24 mouse cellular contexts compared by ENCODE assay signal in genomic region chr1:192856931-192857330, GRCm38 (mm10). TPM values are rescaled to one million over a fixed set of nuclear protein-coding genes. Genes with fewer than 3 reads are reported as not detected.
DNase-seq lines count a peak whose midpoint lies in the region; ATAC-seq and TF ChIP-seq lines count a peak whose summit lies in the region.
"Had no signal": no experiment of that assay in that cellular context is flagged by ENCODE, and none has a peak within 500 bp of the region (broad histone marks: within the 10 kb centered on the region; RNA-seq: fewer than 3 reads in every experiment).

No protein-coding gene starts in this region.

- H3K4me3 ChIP-seq in neural tube, embryonic 13.5 days = no peak overlapping the region
- H3K4me3 ChIP-seq in myocyte = no peak overlapping the region
- H3K4me3 ChIP-seq: erythroblast, embryonic 14.5 days; forebrain, embryonic 12.5 days; forebrain, embryonic 15.5 days had no signal

- no peaks in the 10 kb centered on the region for H3K9me3 ChIP-seq in neural tube, embryonic 13.5 days
- H3K9me3 ChIP-seq: embryonic facial prominence, embryonic 10.5 days; embryonic facial prominence, embryonic 13.5 days; forebrain, embryonic 12.5 days; forebrain, embryonic 15.5 days; heart, embryonic 13.5 days had no signal

- peaks cover 29% of the 10 kb centered on the region for H3K27me3 ChIP-seq in neural tube, embryonic 13.5 days
- no peaks in the 10 kb centered on the region for H3K27me3 ChIP-seq in myocyte (ENCODE audit: control insufficient read depth, insufficient read depth, insufficient read length)
- H3K27me3 ChIP-seq: forebrain, embryonic 15.5 days had no signal

- H3K79me2 ChIP-seq in myocyte (ENCODE audit: control insufficient read depth, insufficient read depth) = peaks cover 28% of the 10 kb centered on the region

- H3K4me1 ChIP-seq in neural tube, embryonic 13.5 days (replicated peaks) = peaks cover 63% of the 10 kb centered on the region

- H3ac ChIP-seq in myocyte (ENCODE audit: control insufficient read depth, insufficient read length) = no peak overlapping the region

- no peak for TF ChIP-seq POLR2A in myocyte (IDR thresholded peaks at IDR 0.05; ENCODE audit: insufficient read length, low read depth)

- no peak overlapping the region for H3K4me2 ChIP-seq in neural tube, embryonic 13.5 days
- H3K4me2 ChIP-seq in myocyte (ENCODE audit: low read depth) = peak overlapping the region; percentile 82

- H3K36me3 ChIP-seq in neural tube, embryonic 13.5 days = no peaks in the 10 kb centered on the region
- H3K36me3 ChIP-seq in myocyte (ENCODE audit: control insufficient read depth, insufficient read depth) = no peaks in the 10 kb centered on the region
- H3K36me3 ChIP-seq: embryonic facial prominence, embryonic 10.5 days; embryonic facial prominence, embryonic 13.5 days; forebrain, embryonic 12.5 days; forebrain, embryonic 15.5 days; heart, embryonic 13.5 days had no signal

- WGBS in neural tube, embryonic 13.5 days = 70% methylated on average over 6 of the region's 6 CpGs

- no peak for ATAC-seq in neural tube, embryonic 13.5 days (ENCODE audit: low read depth)
- ATAC-seq: activated CD4-positive, CD25-positive, alpha-beta regulatory T cell, adult 4 months; forebrain, embryonic 15.5 days; hindbrain, postnatal 0 days; inflammation-experienced regulatory T-cells, adult 6 months had no signal

- H3K27ac ChIP-seq in neural tube, embryonic 13.5 days (replicated peaks) = peak overlapping the region; percentile 98
- H3K27ac ChIP-seq: heart, embryonic 13.5 days; hindbrain, postnatal 0 days had no signal

- DNase-seq in neural tube, embryonic 10.5 days (ENCODE audit: extremely low spot score, low spot score) = no peak
- peak; percentile 32 for DNase-seq in Muller cell, postnatal 12 days (ENCODE audit: inconsistent ontology term)
- no peak for DNase-seq in spleen, adult 12 weeks (ENCODE audit: low spot score)
- no peak for DNase-seq in left cerebral cortex, postnatal 25 days (ENCODE audit: low spot score in 2 of 2)
- DNase-seq: adrenal gland, postnatal 36 days; cerebellum, adult 18-20 months; cerebellum, adult 9-11 months; cerebellum, postnatal 36 days; gastrocnemius, postnatal 25 days; heart, adult 18-20 months; heart, postnatal 14 days; heart, postnatal 4 days had no signal

- no peak overlapping the region for H3K9ac ChIP-seq in neural tube, embryonic 13.5 days
- H3K9ac ChIP-seq: forebrain, embryonic 12.5 days; forebrain, embryonic 15.5 days; heart, embryonic 13.5 days; hindbrain, embryonic 14.5 days had no signal

- intact Hi-C loops in left cerebral cortex, postnatal 25 days (cut with DNase I) = no loop called here

TF ChIP-seq in myocyte, 11 proteins besides CTCF, POLR2A, EP300 and RAD21:
- TF ChIP-seq TCF3 (IDR thresholded peaks at IDR 0.05; ENCODE audit: insufficient read length, low read depth) (no peak), MYOG (IDR thresholded peaks at IDR 0.05; ENCODE audit: control insufficient read depth in 1 of 3, insufficient read depth in 1 of 3, insufficient read length in 2 of 3, low read depth in 2 of 3) (no peak), REST (IDR thresholded peaks at IDR 0.05; ENCODE audit: insufficient read depth, insufficient read length) (no peak), POLR2AphosphoS2 (IDR thresholded peaks at IDR 0.05; ENCODE audit: insufficient read length, low read depth) (no peak), MAX (IDR thresholded peaks at IDR 0.05; ENCODE audit: low read depth) (no peak), SRF (IDR thresholded peaks at IDR 0.05; ENCODE audit: control insufficient read depth, insufficient read length, low read depth) (no peak), TCF12 (IDR thresholded peaks at IDR 0.05; ENCODE audit: insufficient read depth, poor library complexity, severe bottlenecking) (no peak), CEBPB (IDR thresholded peaks at IDR 0.05; ENCODE audit: insufficient read depth, poor library complexity, severe bottlenecking) (no peak), USF1 (IDR thresholded peaks at IDR 0.05; ENCODE audit: low read depth) (no peak), MYOD1 (IDR thresholded peaks at IDR 0.05; ENCODE audit: control insufficient read depth in 1 of 3, insufficient read length in 2 of 3, low read depth in 2 of 3) (no peak), E2F4 (IDR thresholded peaks at IDR 0.05; ENCODE audit: insufficient read depth) (no peak)

RNA-seq across cellular contexts. Expression of gene Sertad4, which starts 1.4 kb away (rescaled TPM):
- 27.8 and 30.3 TPM in 2 replicates for polyA plus RNA-seq in neural tube, embryonic 13.5 days (2015; fragmentation: Nextera tagmentation; extraction: Ambion mirVana)
- 21.3 TPM for polyA plus RNA-seq in myocyte (2012; fragmentation: generic; extraction: Trizol)
- total RNA-seq in left cerebral cortex, postnatal 25 days (2021) = 10 to 100 TPM; 14.4 to 17.9 TPM
- polyA plus RNA-seq: activated CD4-positive, CD25-positive, alpha-beta regulatory T cell, adult 4 months; inflammation-experienced regulatory T-cells, adult 6 months had no signal
